Mouse (Mus musculus): ENCODE data around the gene Parm1.

The Parm1 gene

GRCm38 (mm10) chr5:91559071-91559610 is 41.7 kb downstream of the Parm1 start:
- peak; percentile 39; the same call in 1 of the 2 replicates for TF ChIP-seq GATA4 (IDR thresholded peaks at IDR 0.05; ENCODE audit: insufficient replicate concordance, low read length)

- TF ChIP-seq GATA4 (IDR thresholded peaks at IDR 0.05; ENCODE audit: insufficient replicate concordance, low read length) = no peak
These were observed 42.3 kb downstream of the Parm1 start for GRCm38 (mm10) chr5:91559711-91560110.

GRCm38 (mm10) chr5:91561394-91561793 is 44.0 kb downstream of the Parm1 start:
- no peak for TF ChIP-seq GATA4 (IDR thresholded peaks at IDR 0.05; ENCODE audit: insufficient replicate concordance, low read length)

GRCm38 (mm10) chr5:91562486-91562885 is 45.1 kb downstream of the Parm1 start:
- no peak for TF ChIP-seq GATA4 (IDR thresholded peaks at IDR 0.05; ENCODE audit: insufficient replicate concordance, low read length)

- TF ChIP-seq GATA4 (IDR thresholded peaks at IDR 0.05; ENCODE audit: insufficient replicate concordance, low read length) = no peak
These were observed 46.6 kb downstream of the Parm1 start for GRCm38 (mm10) chr5:91564054-91564453.

- no peak for TF ChIP-seq GATA4 (IDR thresholded peaks at IDR 0.05; ENCODE audit: insufficient replicate concordance, low read length)
These were observed 48.0 kb downstream of the Parm1 start for GRCm38 (mm10) chr5:91565458-91565857.

- TF ChIP-seq GATA4 (IDR thresholded peaks at IDR 0.05; ENCODE audit: insufficient replicate concordance, low read length) = no peak
These were observed 49.2 kb downstream of the Parm1 start for GRCm38 (mm10) chr5:91566591-91566990.

- TF ChIP-seq GATA4 (IDR thresholded peaks at IDR 0.05; ENCODE audit: insufficient replicate concordance, low read length) = no peak
These were observed 56.8 kb downstream of the Parm1 start for GRCm38 (mm10) chr5:91574211-91574610.

- TF ChIP-seq GATA4 (IDR thresholded peaks at IDR 0.05; ENCODE audit: insufficient replicate concordance, low read length) = no peak
These were observed 61.5 kb downstream of the Parm1 start for GRCm38 (mm10) chr5:91578924-91579323.

GRCm38 (mm10) chr5:91581799-91582198 is 64.4 kb downstream of the Parm1 start:
- TF ChIP-seq GATA4 (IDR thresholded peaks at IDR 0.05; ENCODE audit: insufficient replicate concordance, low read length) = no peak

- no peak for TF ChIP-seq GATA4 (IDR thresholded peaks at IDR 0.05; ENCODE audit: insufficient replicate concordance, low read length)
These were observed 68.8 kb downstream of the Parm1 start for GRCm38 (mm10) chr5:91586206-91586605.

GRCm38 (mm10) chr5:91594083-91594482 is 76.7 kb downstream of the Parm1 start:
- no peak for TF ChIP-seq GATA4 (IDR thresholded peaks at IDR 0.05; ENCODE audit: insufficient replicate concordance, low read length)

- no peak for TF ChIP-seq GATA4 (IDR thresholded peaks at IDR 0.05; ENCODE audit: insufficient replicate concordance, low read length)
These were observed 79.8 kb downstream of the Parm1 start for GRCm38 (mm10) chr5:91597216-91597615.

- no peak for TF ChIP-seq GATA4 (IDR thresholded peaks at IDR 0.05; ENCODE audit: insufficient replicate concordance, low read length)
These were observed 82.4 kb downstream of the Parm1 start for GRCm38 (mm10) chr5:91599801-91600200.

- TF ChIP-seq GATA4 (IDR thresholded peaks at IDR 0.05; ENCODE audit: insufficient replicate concordance, low read length) = no peak
These were observed 85.9 kb downstream of the Parm1 start for GRCm38 (mm10) chr5:91603347-91603746.

- no peak for TF ChIP-seq GATA4 (IDR thresholded peaks at IDR 0.05; ENCODE audit: insufficient replicate concordance, low read length)
These were observed 86.5 kb downstream of the Parm1 start for GRCm38 (mm10) chr5:91603787-91604439.

GRCm38 (mm10) chr5:91607234-91607633 is 89.8 kb downstream of the Parm1 start:
- no peak for TF ChIP-seq GATA4 (IDR thresholded peaks at IDR 0.05; ENCODE audit: insufficient replicate concordance, low read length)

All from liver, adult (tissue).